In the genomic region with DNA sequence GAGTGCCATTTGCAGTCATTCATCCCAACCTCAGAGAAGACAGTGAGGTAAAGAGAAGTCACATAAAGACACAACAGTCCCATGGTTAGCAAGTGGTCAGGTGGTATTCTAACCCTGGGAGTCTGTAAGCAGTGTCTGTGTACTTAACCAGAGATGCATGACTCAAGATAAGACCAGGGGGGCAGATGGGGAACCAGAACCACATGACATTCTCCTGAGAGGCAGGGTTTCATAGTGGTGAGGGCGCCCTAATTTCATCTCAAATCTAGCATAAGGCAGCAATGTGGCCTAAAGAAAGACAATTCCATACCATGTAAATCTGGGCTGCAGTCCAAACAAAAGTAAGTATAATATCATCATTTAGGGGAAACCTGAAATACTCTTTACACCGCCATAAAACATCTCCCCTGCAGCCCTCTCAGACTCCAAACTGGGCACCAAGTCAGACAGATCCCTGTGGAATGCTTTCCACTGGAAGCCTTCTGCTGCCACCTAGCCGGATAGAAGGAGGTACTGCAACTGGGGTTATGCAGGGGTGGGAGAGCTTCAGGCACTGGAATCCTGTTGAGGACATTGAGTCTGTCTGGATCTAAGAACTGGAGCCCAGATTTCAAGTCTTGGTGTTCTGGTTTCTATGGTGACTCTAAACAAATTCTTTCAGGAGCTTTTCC, we compare ENCODE assay signal across 7 mouse cellular contexts.
DNase-seq lines count a peak whose midpoint lies in the region; ATAC-seq and TF ChIP-seq lines count a peak whose summit lies in the region.

No protein-coding gene starts in this region.

- no peak overlapping the region for H3K4me2 ChIP-seq in heart, postnatal 0 days (ENCODE audit: low read depth, low read length)
- H3K4me2 ChIP-seq in lung, embryonic 16.5 days (ENCODE audit: low read depth, low read length), result no peak overlapping the region

- no peak overlapping the region for H3K9ac ChIP-seq in ES-Bruce4 (ENCODE audit: low read depth, poor library complexity, severe bottlenecking)
- no peak overlapping the region for H3K9ac ChIP-seq in heart, postnatal 0 days (replicated peaks; ENCODE audit: low read depth, low read length)
- H3K9ac ChIP-seq in lung, embryonic 16.5 days (ENCODE audit: low read length), result no peak overlapping the region

- no peaks in the 10 kb centered on the region for H3K27me3 ChIP-seq in ES-Bruce4 (ENCODE audit: control insufficient read depth, insufficient read depth, low read length, poor library complexity, severe bottlenecking)
- H3K27me3 ChIP-seq in heart, postnatal 0 days (ENCODE audit: control insufficient read depth, insufficient read depth, low read length), result no peaks in the 10 kb centered on the region
- no peaks in the 10 kb centered on the region for H3K27me3 ChIP-seq in lung, embryonic 16.5 days (ENCODE audit: control insufficient read depth, insufficient read depth, low read depth, low read length)

- no peaks in the 10 kb centered on the region for H3K36me3 ChIP-seq in ES-Bruce4 (ENCODE audit: control insufficient read depth, insufficient read depth, low read length, poor library complexity, severe bottlenecking)
- H3K36me3 ChIP-seq in heart, postnatal 0 days (replicated peaks; ENCODE audit: control insufficient read depth, insufficient read depth, low read length), result no peaks in the 10 kb centered on the region
- no peaks in the 10 kb centered on the region for H3K36me3 ChIP-seq in lung, embryonic 16.5 days (ENCODE audit: control insufficient read depth, insufficient read depth, low read length)

- peak; percentile 81 for DNase-seq in adipocyte (ENCODE audit: low spot score)
- peak; percentile 77 for DNase-seq in embryo, embryonic 10 days (ENCODE audit: low spot score)
- DNase-seq in heart, postnatal 0 days (ENCODE audit: low spot score), result peak; percentile 71
- DNase-seq in layer of hippocampus, adult 11-12 months (ENCODE audit: low spot score), result peak; percentile 65
- DNase-seq in right cerebral cortex, postnatal 25 days, result peak; percentile 65

- H3K9me3 ChIP-seq in ES-Bruce4 (replicated peaks; ENCODE audit: control insufficient read depth, insufficient read depth, low read length, poor library complexity, severe bottlenecking), result no peaks in the 10 kb centered on the region
- H3K9me3 ChIP-seq in heart, postnatal 0 days (replicated peaks; ENCODE audit: control insufficient read depth, low read length), result no peaks in the 10 kb centered on the region
- no peaks in the 10 kb centered on the region for H3K9me3 ChIP-seq in lung, embryonic 16.5 days (ENCODE audit: control insufficient read depth, low read length)

- no peak for TF ChIP-seq EP300 in ES-Bruce4 (IDR thresholded peaks at IDR 0.05; ENCODE audit: insufficient read depth, low read depth, low read length)
- TF ChIP-seq EP300 in heart, postnatal 0 days (IDR thresholded peaks at IDR 0.05; ENCODE audit: low read depth), result no peak

- TF ChIP-seq CTCF in ES-Bruce4 (IDR thresholded peaks at IDR 0.05; ENCODE audit: low read depth, low read length), result peak; percentile 78
- TF ChIP-seq CTCF in heart, postnatal 0 days (IDR thresholded peaks at IDR 0.05; ENCODE audit: low read depth), result peak; percentile 97

- WGBS in heart, postnatal 0 days, result 41% methylated on average over 3 of the region's 3 CpGs
- WGBS in lung, embryonic 16.5 days, result 48% methylated on average over 3 of the region's 3 CpGs

- peak; percentile 63; the same call in 1 of the 2 replicates for ATAC-seq in heart, postnatal 0 days (ENCODE audit: insufficient read depth, low read depth)
- ATAC-seq in lung, embryonic 16.5 days (ENCODE audit: low read depth), result 0 out of 2 replicates have a peak, but pooled peaks have one; percentile 47

- no peak for TF ChIP-seq POLR2A in ES-Bruce4 (IDR thresholded peaks at IDR 0.05; ENCODE audit: insufficient read depth, low read length)

- H3K4me3 ChIP-seq in ES-Bruce4 (ENCODE audit: low read depth, low read length), result no peak overlapping the region
- H3K4me3 ChIP-seq in heart, postnatal 0 days (ENCODE audit: low read depth, low read length), result no peak overlapping the region
- no peak overlapping the region for H3K4me3 ChIP-seq in lung, embryonic 16.5 days (ENCODE audit: low read length)

- no peaks in the 10 kb centered on the region for H3K4me1 ChIP-seq in ES-Bruce4 (ENCODE audit: control insufficient read depth, insufficient read depth, low read length)
- no peaks in the 10 kb centered on the region for H3K4me1 ChIP-seq in heart, postnatal 0 days (ENCODE audit: control insufficient read depth, insufficient read depth)
- H3K4me1 ChIP-seq in lung, embryonic 16.5 days (replicated peaks; ENCODE audit: control insufficient read depth, insufficient read depth, low read length), result no peaks in the 10 kb centered on the region

- H3K27ac ChIP-seq in ES-Bruce4 (ENCODE audit: insufficient read depth, low read length), result no peak overlapping the region
- no peak overlapping the region for H3K27ac ChIP-seq in heart, postnatal 0 days (ENCODE audit: low read depth)
- H3K27ac ChIP-seq in lung, embryonic 16.5 days (ENCODE audit: low read length), result no peak overlapping the region
